Mouse (Mus musculus) forebrain, embryonic 16.5 days (tissue): ENCODE measurements at regions not wholly inside any gene's neighbourhood (a gene's known extent, or its start where the extent isn't known, plus 50 kb on each side); places are given as distances from the start of the nearest gene placed in this dataset.

Experiments
- ATAC-seq: fragments of 200-750 bp; cut with Nextera tagmentation; 2 replicates; pipeline ENCODE4 v1.8.0; 2017; ENCODE audit warnings: mild to moderate bottlenecking, moderate library complexity
- H3K27ac ChIP-seq: fragments of 300-500 bp; sonication (generic); 2 replicates; pipeline ENCODE4 v1.5.1; 2014; ENCODE audit warnings: low read length, control low read depth
- H3K27me3 ChIP-seq: fragments of 300-500 bp; sonication (generic); replicated peaks from 2 replicates; pipeline ENCODE4 v1.6.1; 2014; ENCODE audit warnings: low read length; ENCODE audit not compliant: control insufficient read depth, insufficient read depth
- H3K36me3 ChIP-seq: fragments of 300-500 bp; sonication (generic); 2 replicates; pipeline ENCODE4 v1.6.1; 2014; ENCODE audit not compliant: control insufficient read depth, insufficient read depth
- H3K4me1 ChIP-seq: fragments of 300-500 bp; sonication (generic); replicated peaks from 2 replicates; pipeline ENCODE4 v1.6.1; 2014; ENCODE audit warnings: low read length; ENCODE audit not compliant: control insufficient read depth, insufficient read depth
- H3K4me2 ChIP-seq: fragments of 300-500 bp; sonication (generic); 2 replicates; pipeline ENCODE4 v1.6.1; 2014; ENCODE audit warnings: mild to moderate bottlenecking, low read length, control low read depth
- H3K4me3 ChIP-seq: fragments of 300-500 bp; sonication (generic); replicated peaks from 2 replicates; pipeline ENCODE4 v1.5.1; 2014; ENCODE audit warnings: mild to moderate bottlenecking, low read length, control low read depth
- H3K9ac ChIP-seq: fragments of 300-500 bp; sonication (generic); replicated peaks from 2 replicates; pipeline ENCODE4 v1.6.1; 2014; ENCODE audit warnings: low read depth, low read length, control low read depth
- H3K9me3 ChIP-seq: fragments of 300-500 bp; sonication (generic); 2 replicates; pipeline ENCODE4 v1.6.1; 2016; ENCODE audit warnings: low read length; ENCODE audit not compliant: control insufficient read depth
- WGBS: fragments of 180-500 bp; shearing (Covaris S2); extraction: QIAGEN DNeasy Blood & Tissue Kit; methylation state at CpG from one replicate; pipeline ENCODE4 v1.1.7; 2014; 5-methylcytosine and 5-hydroxymethylcytosine counted together

- no peaks in the 10 kb centered on the region for H3K27me3 ChIP-seq
- H3K4me3 ChIP-seq = no peak overlapping the region
- no peaks in the 10 kb centered on the region for H3K9me3 ChIP-seq
- no peaks in the 10 kb centered on the region for H3K4me1 ChIP-seq
- H3K4me2 ChIP-seq = no peak overlapping the region
- no peak overlapping the region for H3K27ac ChIP-seq
- no peaks in the 10 kb centered on the region for H3K36me3 ChIP-seq
- ATAC-seq = 0 out of 2 replicates have a peak, but pooled peaks have one; percentile 18
- no peak overlapping the region for H3K9ac ChIP-seq
- WGBS = 63% methylated on average over 3 of the region's 3 CpGs
Measured at GRCm38 (mm10) chr19:28157196-28157595, 146.2 kb upstream of the Rfx3 start.

- ATAC-seq = no peak
- no peaks in the 10 kb centered on the region for H3K36me3 ChIP-seq
- 86% methylated on average over 10 of the region's 10 CpGs for WGBS
- no peak overlapping the region for H3K27ac ChIP-seq
- H3K4me1 ChIP-seq = no peaks in the 10 kb centered on the region
- H3K4me3 ChIP-seq = no peak overlapping the region
- H3K9ac ChIP-seq = no peak overlapping the region
- H3K9me3 ChIP-seq = no peaks in the 10 kb centered on the region
- no peak overlapping the region for H3K4me2 ChIP-seq
- H3K27me3 ChIP-seq = no peaks in the 10 kb centered on the region
Measured at GRCm38 (mm10) chr19:28137581-28137980, 126.6 kb upstream of the Rfx3 start.

GRCm38 (mm10) chr19:28134806-28135205 is 123.8 kb upstream of the Rfx3 start:
- no peak overlapping the region for H3K27ac ChIP-seq
- WGBS = 25% methylated on average over 1 of the region's 1 CpGs
- no peaks in the 10 kb centered on the region for H3K4me1 ChIP-seq

GRCm38 (mm10) chr19:28111263-28112180 is 100.6 kb upstream of the Rfx3 start:
- Histone ChIP-seq H3K4me1 (no peaks in the 10 kb centered on the region; the same call in 1 of the 2 replicates), H3K9ac (no peak overlapping the region), H3K27ac (no peak overlapping the region), H3K36me3 (no peaks in the 10 kb centered on the region), H3K9me3 (no peaks in the 10 kb centered on the region), H3K27me3 (no peaks in the 10 kb centered on the region), H3K4me2 (no peak overlapping the region), H3K4me3 (no peak overlapping the region)
- 83% methylated on average over 10 of the region's 10 CpGs for WGBS
- no peak for ATAC-seq

More at GRCm38 (mm10) chr19:28134806-28135205, 123.8 kb upstream of the Rfx3 start:
- Histone ChIP-seq H3K4me2 (no peak overlapping the region), H3K4me3 (no peak overlapping the region), H3K9me3 (no peaks in the 10 kb centered on the region), H3K9ac (no peak overlapping the region), H3K27me3 (no peaks in the 10 kb centered on the region), H3K36me3 (no peaks in the 10 kb centered on the region)
- no peak for ATAC-seq

GRCm38 (mm10) chr19:28095620-28096019 is 84.7 kb upstream of the Rfx3 start:
- WGBS = 29% methylated on average over 9 of the region's 9 CpGs
- Histone ChIP-seq H3K9ac (no peak overlapping the region; the same call in 1 of the 2 replicates), H3K4me3 (no peak overlapping the region), H3K36me3 (no peaks in the 10 kb centered on the region), H3K27ac (no peak overlapping the region), H3K4me2 (0 out of 2 replicates have a peak overlapping the region, but pooled peaks have one; percentile 8), H3K27me3 (no peaks in the 10 kb centered on the region), H3K4me1 (no peaks in the 10 kb centered on the region), H3K9me3 (no peaks in the 10 kb centered on the region)
- ATAC-seq = no peak

GRCm38 (mm10) chr19:28092252-28092651 is 81.3 kb upstream of the Rfx3 start:
- H3K27me3 ChIP-seq = no peaks in the 10 kb centered on the region
- no peak for ATAC-seq
- peaks cover 19% of the 10 kb centered on the region for H3K4me1 ChIP-seq
- H3K36me3 ChIP-seq = no peaks in the 10 kb centered on the region
- 79% methylated on average over 6 of the region's 6 CpGs for WGBS
- no peak overlapping the region for H3K27ac ChIP-seq
- no peak overlapping the region for H3K4me2 ChIP-seq
- no peak overlapping the region for H3K9ac ChIP-seq
- H3K4me3 ChIP-seq = no peak overlapping the region
- H3K9me3 ChIP-seq = no peaks in the 10 kb centered on the region

GRCm38 (mm10) chr19:28087607-28088546 is 76.9 kb upstream of the Rfx3 start:
- Histone ChIP-seq H3K4me1 (peaks cover 23% of the 10 kb centered on the region), H3K9me3 (no peaks in the 10 kb centered on the region), H3K27me3 (no peaks in the 10 kb centered on the region), H3K4me3 (no peak overlapping the region), H3K4me2 (peak overlapping the region; percentile 8), H3K9ac (no peak overlapping the region), H3K27ac (peak overlapping the region; percentile 71), H3K36me3 (no peaks in the 10 kb centered on the region)
- WGBS = 18% methylated on average over 12 of the region's 12 CpGs
- peak; percentile 91 for ATAC-seq

- Histone ChIP-seq H3K4me1 (no peaks in the 10 kb centered on the region), H3K36me3 (no peaks in the 10 kb centered on the region), H3K27me3 (no peaks in the 10 kb centered on the region), H3K4me3 (no peak overlapping the region), H3K27ac (no peak overlapping the region), H3K9me3 (no peaks in the 10 kb centered on the region), H3K4me2 (no peak overlapping the region), H3K9ac (no peak overlapping the region)
- 78% methylated on average over 3 of the region's 3 CpGs for WGBS
- ATAC-seq = no peak
Measured at GRCm38 (mm10) chr19:28070386-28070785, 59.4 kb upstream of the Rfx3 start.
